Mouse (Mus musculus): ENCODE measurements at regions not wholly inside any gene's neighbourhood (a gene's known extent, or its start where the extent isn't known, plus 50 kb on each side); places are given as distances from the start of the nearest gene placed in this dataset.

DNA sequence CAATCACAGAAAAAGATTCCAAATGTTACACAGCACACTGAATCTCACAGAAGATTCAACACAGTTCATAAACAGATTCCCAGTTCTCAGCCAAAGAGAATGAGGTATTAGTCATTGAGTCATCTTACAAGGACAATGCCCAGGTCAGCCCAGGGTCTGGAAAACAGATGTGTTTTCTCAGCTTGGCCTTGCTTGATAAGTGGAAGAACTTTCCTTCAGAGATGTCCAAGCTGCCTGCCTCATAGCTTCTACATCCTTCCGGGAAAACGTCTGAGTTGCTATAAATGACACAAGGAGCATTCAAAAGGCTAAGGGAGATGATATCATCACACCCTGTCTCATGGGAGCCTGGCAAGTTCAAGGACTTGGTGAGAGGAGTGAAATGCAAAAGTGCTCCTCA is 139.9 kb upstream of the Pdzrn3 start:
- Histone ChIP-seq H3K36me3 (no peaks in the 10 kb centered on the region), H3K27ac (replicated peaks) (no peak overlapping the region), H3K4me3 (no peak overlapping the region), H3K9me3 (no peaks in the 10 kb centered on the region), H3K27me3 (no peaks in the 10 kb centered on the region), H3K4me1 (replicated peaks) (peaks cover 11% of the 10 kb centered on the region), H3K4me2 (no peak overlapping the region), H3K9ac (no peak overlapping the region)
- ATAC-seq (ENCODE audit: low read depth), result no peak
- WGBS, result 71% methylated on average over 2 of the region's 2 CpGs

- Histone ChIP-seq H3K4me1 (replicated peaks) (peaks cover 8% of the 10 kb centered on the region), H3K9me3 (no peaks in the 10 kb centered on the region), H3K36me3 (no peaks in the 10 kb centered on the region), H3K27ac (replicated peaks) (no peak overlapping the region), H3K9ac (no peak overlapping the region), H3K4me3 (no peak overlapping the region), H3K4me2 (no peak overlapping the region), H3K27me3 (no peaks in the 10 kb centered on the region)
- 38% methylated on average over 2 of the region's 2 CpGs for WGBS
- ATAC-seq (ENCODE audit: low read depth), result peak; percentile 63; the same call in 1 of the 2 replicates
Measured at GRCm38 (mm10) chr6:101513696-101514095, 136.0 kb upstream of the Pdzrn3 start.

- no peak overlapping the region for H3K4me2 ChIP-seq
- no peaks in the 10 kb centered on the region for H3K36me3 ChIP-seq
- H3K27me3 ChIP-seq, result no peaks in the 10 kb centered on the region
- no peak for ATAC-seq (ENCODE audit: low read depth)
- H3K4me3 ChIP-seq, result no peak overlapping the region
- WGBS, result 57% methylated on average over 5 of the region's 5 CpGs
- no peak overlapping the region for H3K9ac ChIP-seq
- H3K27ac ChIP-seq (replicated peaks), result no peak overlapping the region
- no peaks in the 10 kb centered on the region for H3K4me1 ChIP-seq (replicated peaks)
- H3K9me3 ChIP-seq, result no peaks in the 10 kb centered on the region
Measured at GRCm38 (mm10) chr6:101502149-101502548, 124.5 kb upstream of the Pdzrn3 start.

DNA sequence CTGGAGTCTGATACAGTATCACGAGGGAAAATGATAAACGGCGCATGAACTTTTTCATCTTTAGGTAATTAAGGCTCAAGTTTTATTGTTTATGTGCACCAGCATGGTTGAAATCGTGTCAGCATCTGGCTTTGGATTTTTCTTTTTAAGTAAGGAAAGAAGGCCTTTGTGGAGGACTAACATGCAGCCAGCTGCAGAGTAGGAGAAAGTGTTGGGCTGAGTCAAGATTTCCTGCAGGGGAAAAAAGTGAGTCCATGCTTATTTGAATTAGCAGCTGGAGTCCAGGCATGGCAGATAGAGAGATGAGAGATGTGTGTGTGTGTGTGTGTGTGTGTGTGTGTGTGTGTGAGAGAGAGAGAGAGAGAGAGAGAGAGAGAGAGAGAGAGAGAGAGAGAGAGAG is 124.0 kb upstream of the Pdzrn3 start:
- H3K9ac ChIP-seq, result no peak overlapping the region
- H3K4me2 ChIP-seq, result no peak overlapping the region
- no peaks in the 10 kb centered on the region for H3K9me3 ChIP-seq
- WGBS, result 82% methylated on average over 4 of the region's 4 CpGs
- H3K4me3 ChIP-seq, result no peak overlapping the region
- H3K27ac ChIP-seq (replicated peaks), result no peak overlapping the region
- no peak for ATAC-seq (ENCODE audit: low read depth)
- no peaks in the 10 kb centered on the region for H3K27me3 ChIP-seq
- no peaks in the 10 kb centered on the region for H3K4me1 ChIP-seq (replicated peaks)
- no peaks in the 10 kb centered on the region for H3K36me3 ChIP-seq

DNA sequence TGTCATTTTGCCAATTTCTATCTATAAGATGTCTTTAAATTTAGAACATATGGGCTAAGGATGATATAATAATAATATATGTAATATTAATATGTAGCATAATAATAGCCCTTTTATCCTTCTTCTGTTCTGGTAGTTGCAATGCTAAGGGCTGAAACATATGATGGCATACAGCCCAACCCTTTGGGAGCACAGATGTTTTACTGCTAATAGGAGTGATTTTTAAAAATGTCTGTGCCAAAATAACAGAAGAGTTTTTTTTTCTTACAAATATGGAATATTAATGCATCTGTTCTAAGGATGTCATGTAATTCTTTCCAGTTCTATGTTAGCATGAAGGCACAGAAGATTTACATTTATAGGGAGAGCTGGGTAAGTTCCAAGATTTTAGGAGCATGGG is 122.5 kb upstream of the Pdzrn3 start:
- Histone ChIP-seq H3K9me3 (no peaks in the 10 kb centered on the region), H3K4me2 (no peak overlapping the region), H3K36me3 (no peaks in the 10 kb centered on the region), H3K9ac (no peak overlapping the region), H3K4me1 (replicated peaks) (no peaks in the 10 kb centered on the region), H3K4me3 (no peak overlapping the region), H3K27ac (replicated peaks) (no peak overlapping the region), H3K27me3 (no peaks in the 10 kb centered on the region)
- no peak for ATAC-seq (ENCODE audit: low read depth)

DNA sequence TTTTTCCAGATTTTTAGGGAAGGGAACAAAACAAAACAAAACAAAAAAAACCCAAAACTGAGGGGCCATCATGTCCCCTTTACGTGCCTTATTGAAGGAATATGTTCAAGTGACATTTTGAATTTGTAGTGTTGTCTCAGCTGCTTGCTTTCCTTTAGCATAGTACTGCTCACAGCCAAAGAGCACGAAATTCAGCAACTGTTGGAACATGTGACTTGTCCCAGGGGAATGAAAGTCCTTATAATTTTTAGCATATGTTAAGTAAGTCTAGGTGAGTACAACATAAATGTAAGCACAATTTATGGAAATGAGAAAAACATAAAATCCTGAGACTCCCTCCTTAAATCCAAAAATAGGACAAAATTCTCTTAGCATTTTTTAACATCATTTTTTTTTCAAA is 110.8 kb upstream of the Pdzrn3 start:
- H3K9me3 ChIP-seq, result no peaks in the 10 kb centered on the region
- ATAC-seq (ENCODE audit: low read depth), result no peak
- no peak overlapping the region for H3K4me2 ChIP-seq
- no peaks in the 10 kb centered on the region for H3K27me3 ChIP-seq
- H3K4me3 ChIP-seq, result no peak overlapping the region
- H3K4me1 ChIP-seq (replicated peaks), result no peaks in the 10 kb centered on the region; the same call in 1 of the 2 replicates
- no peak overlapping the region for H3K27ac ChIP-seq (replicated peaks)
- WGBS, result 53% methylated on average over 2 of the region's 2 CpGs
- no peaks in the 10 kb centered on the region for H3K36me3 ChIP-seq
- H3K9ac ChIP-seq, result no peak overlapping the region

- no peak overlapping the region for H3K4me3 ChIP-seq
- H3K4me1 ChIP-seq (replicated peaks), result peaks cover 9% of the 10 kb centered on the region
- ATAC-seq (ENCODE audit: low read depth), result no peak
- no peak overlapping the region for H3K27ac ChIP-seq (replicated peaks)
- no peaks in the 10 kb centered on the region for H3K9me3 ChIP-seq
- no peaks in the 10 kb centered on the region for H3K36me3 ChIP-seq
- H3K4me2 ChIP-seq, result no peak overlapping the region
- no peaks in the 10 kb centered on the region for H3K27me3 ChIP-seq
- WGBS, result 61% methylated on average over 12 of the region's 12 CpGs
- H3K9ac ChIP-seq, result no peak overlapping the region
Measured at GRCm38 (mm10) chr6:101484526-101485287, 107.0 kb upstream of the Pdzrn3 start.

DNA sequence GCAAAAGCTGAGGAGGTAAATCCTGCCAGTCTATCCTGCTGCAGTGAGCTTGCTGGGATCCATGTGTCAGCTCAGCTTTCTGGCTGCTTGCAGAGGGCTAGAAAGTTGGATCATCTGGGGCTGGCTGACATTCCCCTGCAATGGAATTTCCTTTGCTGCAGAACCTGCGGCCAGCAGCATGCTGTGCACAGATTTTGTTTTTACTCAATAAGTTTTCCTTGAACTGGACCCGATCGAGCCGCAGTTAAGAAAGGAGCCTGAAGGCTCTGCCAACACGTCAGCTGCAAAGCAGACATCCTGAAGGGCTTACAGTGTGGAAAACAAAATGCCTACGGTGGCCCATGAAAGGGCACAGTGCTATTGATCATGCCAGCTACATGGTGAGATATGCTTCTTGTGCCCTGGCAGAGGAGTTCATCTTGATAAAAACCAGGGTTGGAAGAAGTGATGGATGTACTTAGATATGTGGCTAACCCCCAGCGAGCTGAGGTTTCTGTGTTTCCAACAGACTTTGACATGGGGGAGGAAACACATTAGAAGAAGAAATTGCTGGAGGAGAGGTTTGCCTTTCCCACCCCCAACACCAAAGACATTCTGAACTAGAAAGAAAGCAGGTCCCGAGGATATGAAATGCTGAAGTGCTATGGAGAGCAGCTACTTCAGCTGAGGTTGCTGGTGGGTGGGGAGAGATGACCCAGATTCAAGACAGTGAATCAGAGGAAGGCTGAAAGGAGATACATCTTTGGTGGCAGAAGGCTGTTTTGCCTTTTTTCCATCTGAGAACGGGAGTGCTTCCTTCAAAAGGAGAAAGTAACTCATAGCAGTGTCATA is 105.2 kb upstream of the Pdzrn3 start:
- Histone ChIP-seq H3K27me3 (no peaks in the 10 kb centered on the region), H3K4me2 (no peak overlapping the region), H3K36me3 (no peaks in the 10 kb centered on the region), H3K27ac (replicated peaks) (no peak overlapping the region), H3K4me3 (no peak overlapping the region), H3K9me3 (no peaks in the 10 kb centered on the region), H3K4me1 (replicated peaks) (peaks cover 9% of the 10 kb centered on the region), H3K9ac (no peak overlapping the region)
- WGBS, result 68% methylated on average over 9 of the region's 9 CpGs
- ATAC-seq (ENCODE audit: low read depth), result no peak

- Histone ChIP-seq H3K36me3 (no peaks in the 10 kb centered on the region), H3K9ac (no peak overlapping the region), H3K4me1 (replicated peaks) (no peaks in the 10 kb centered on the region; the same call in 1 of the 2 replicates), H3K27me3 (no peaks in the 10 kb centered on the region), H3K4me3 (no peak overlapping the region), H3K27ac (replicated peaks) (no peak overlapping the region), H3K4me2 (no peak overlapping the region), H3K9me3 (no peaks in the 10 kb centered on the region)
- ATAC-seq (ENCODE audit: low read depth), result no peak
- 87% methylated on average over 1 of the region's 1 CpGs for WGBS
Measured at GRCm38 (mm10) chr6:101473956-101474355, 96.3 kb upstream of the Pdzrn3 start.

DNA sequence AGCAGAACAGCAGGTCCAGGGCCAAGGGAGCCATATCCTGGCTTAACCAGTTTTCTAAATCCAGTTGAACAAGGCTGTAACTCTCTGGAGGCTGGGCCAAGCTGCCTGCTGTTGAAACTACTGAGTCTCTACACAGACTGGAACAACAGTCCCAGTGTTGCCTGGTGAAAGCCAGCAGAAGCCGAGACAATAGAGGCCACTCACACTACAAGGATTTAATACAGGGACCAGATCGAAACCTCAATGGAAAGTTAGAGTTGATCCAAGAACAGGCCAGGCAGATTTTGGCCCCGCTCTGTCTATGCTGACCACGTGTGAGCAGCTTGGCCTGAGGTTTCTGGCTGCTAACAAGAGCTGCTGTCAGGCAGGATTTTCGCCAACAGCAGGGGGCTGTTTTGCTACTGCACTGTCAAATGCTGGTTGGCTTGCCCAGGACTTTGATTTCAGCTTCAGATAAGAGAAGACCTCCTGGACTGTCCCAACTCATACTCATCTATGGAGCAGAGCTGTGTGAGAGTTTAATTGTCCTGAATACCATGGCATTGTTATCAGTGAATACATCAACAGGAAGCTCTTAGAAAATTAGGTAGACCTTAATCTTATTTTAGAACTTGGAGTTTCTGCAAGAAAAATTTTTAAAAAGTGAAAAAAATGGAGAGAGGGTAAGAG is 95.7 kb upstream of the Pdzrn3 start:
- Histone ChIP-seq H3K4me1 (replicated peaks) (no peaks in the 10 kb centered on the region; the same call in 1 of the 2 replicates), H3K36me3 (no peaks in the 10 kb centered on the region), H3K4me2 (no peak overlapping the region), H3K9me3 (no peaks in the 10 kb centered on the region), H3K27ac (replicated peaks) (no peak overlapping the region), H3K4me3 (no peak overlapping the region), H3K9ac (no peak overlapping the region), H3K27me3 (no peaks in the 10 kb centered on the region)
- ATAC-seq (ENCODE audit: low read depth), result peak; percentile 83
- WGBS, result 34% methylated on average over 5 of the region's 5 CpGs

- no peaks in the 10 kb centered on the region for H3K4me1 ChIP-seq (replicated peaks)
- no peak overlapping the region for H3K4me3 ChIP-seq
- no peak overlapping the region for H3K4me2 ChIP-seq
- H3K36me3 ChIP-seq, result no peaks in the 10 kb centered on the region
- H3K9ac ChIP-seq, result no peak overlapping the region
- no peaks in the 10 kb centered on the region for H3K27me3 ChIP-seq
- no peak for ATAC-seq (ENCODE audit: low read depth)
- H3K9me3 ChIP-seq, result no peaks in the 10 kb centered on the region
- no peak overlapping the region for H3K27ac ChIP-seq (replicated peaks)
- WGBS, result 78% methylated on average over 1 of the region's 1 CpGs
Measured at GRCm38 (mm10) chr6:101464910-101465309, 87.2 kb upstream of the Pdzrn3 start.

GRCm38 (mm10) chr6:101463812-101464320 is 86.2 kb upstream of the Pdzrn3 start:
- no peaks in the 10 kb centered on the region for H3K4me1 ChIP-seq (replicated peaks)
- H3K27me3 ChIP-seq, result no peaks in the 10 kb centered on the region
- H3K4me3 ChIP-seq, result no peak overlapping the region
- 58% methylated on average over 3 of the region's 3 CpGs for WGBS
- no peak overlapping the region for H3K9ac ChIP-seq
- no peak for ATAC-seq (ENCODE audit: low read depth)
- no peak overlapping the region for H3K27ac ChIP-seq (replicated peaks)
- H3K9me3 ChIP-seq, result no peaks in the 10 kb centered on the region
- no peaks in the 10 kb centered on the region for H3K36me3 ChIP-seq
- no peak overlapping the region for H3K4me2 ChIP-seq
